Mouse (Mus musculus) c-Kit-positive CD71-negative TER-119-negative erythroid progenitor cells, embryonic 14.5 days (primary cell): Measurements from ENCODE around the gene Fam104a.
A peak's percentile ranks its signal among the peaks of the same experiment; 100 is the strongest.

ENCODE experiments used
- DNase-seq: peaks from one replicate; pipeline ENCODE4 v3.0.0-alpha.2; 2013; ENCODE audit warnings: low read depth

Gene Fam104a

DNA sequence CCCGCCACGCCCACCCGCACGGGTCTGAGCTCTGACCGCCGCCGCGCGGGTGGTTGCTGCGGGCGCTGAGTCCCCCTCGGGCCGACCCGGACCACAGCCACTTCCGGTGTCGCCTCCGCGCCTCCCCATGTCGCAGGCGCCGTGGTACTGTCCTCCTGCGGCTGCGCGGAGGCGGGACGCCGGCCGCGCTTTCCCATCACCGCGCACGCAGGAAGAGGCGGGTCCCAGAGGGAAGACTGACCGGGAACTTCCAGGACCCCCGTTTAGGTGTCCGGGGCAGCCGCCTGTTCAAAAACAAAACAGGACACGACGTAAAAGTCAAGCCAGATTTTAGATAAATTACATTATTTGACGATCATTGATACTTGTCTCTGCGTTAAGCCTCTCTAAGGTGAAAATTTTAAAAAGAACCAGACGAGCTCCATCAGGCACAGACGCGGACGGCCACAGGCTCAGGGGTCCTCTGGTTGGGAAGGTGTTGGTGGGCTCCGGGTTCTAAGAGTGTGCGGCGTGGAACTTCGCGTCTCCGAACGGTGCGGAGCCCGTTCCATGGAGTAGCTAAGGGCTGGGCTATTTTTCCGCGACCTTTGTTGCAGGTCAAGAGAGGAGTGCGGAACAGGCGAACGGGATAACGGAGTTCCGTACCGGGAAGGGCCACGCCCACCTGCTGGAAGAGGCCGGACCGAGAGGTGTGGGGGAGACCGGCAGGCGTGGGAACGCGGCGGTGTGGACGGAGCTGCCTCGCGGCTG, at the start of gene Fam104a, which contains the start of gene D11Wsu47e:
Gene Fam104a, minus strand, starts transcription at position 199 of the 750 bp plus-strand sequence.
Gene D11Wsu47e, plus strand, starts transcription at position 456 of the 750 bp plus-strand sequence.
- peak; percentile 85 for DNase-seq

DNA sequence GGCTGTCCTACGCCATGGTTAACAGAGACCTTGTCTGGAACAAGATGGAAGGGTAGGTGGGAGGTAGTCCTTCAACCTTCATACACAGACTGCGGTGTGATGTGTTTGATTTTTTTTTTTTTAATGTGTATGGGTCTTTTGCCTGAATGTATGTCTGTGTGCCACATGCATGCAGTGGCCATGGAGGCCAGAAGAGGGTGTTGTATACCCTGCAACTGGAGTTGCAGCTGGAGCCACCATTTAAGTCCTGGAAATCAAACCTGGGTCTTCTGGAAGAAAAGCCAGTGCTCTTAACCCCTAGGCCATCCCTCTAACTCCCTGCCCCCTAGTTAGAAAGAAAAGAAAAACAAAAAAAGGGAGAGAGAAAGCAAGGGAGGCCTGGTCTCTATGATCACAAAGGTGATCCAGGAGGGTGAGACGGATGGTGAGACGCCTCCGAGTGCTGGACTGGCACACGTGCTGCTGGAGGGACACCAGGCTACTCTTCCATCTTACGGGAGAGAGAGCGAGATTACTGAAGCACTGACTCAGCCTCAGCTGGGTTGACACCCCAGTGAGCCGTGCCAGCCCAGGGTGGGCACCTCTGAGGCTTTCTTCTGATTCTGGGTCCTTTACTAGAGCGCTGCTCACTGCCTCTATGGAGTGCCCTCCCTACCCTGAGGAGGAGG, 48.1 kb upstream of the Fam104a start:
- no peak for DNase-seq

DNA sequence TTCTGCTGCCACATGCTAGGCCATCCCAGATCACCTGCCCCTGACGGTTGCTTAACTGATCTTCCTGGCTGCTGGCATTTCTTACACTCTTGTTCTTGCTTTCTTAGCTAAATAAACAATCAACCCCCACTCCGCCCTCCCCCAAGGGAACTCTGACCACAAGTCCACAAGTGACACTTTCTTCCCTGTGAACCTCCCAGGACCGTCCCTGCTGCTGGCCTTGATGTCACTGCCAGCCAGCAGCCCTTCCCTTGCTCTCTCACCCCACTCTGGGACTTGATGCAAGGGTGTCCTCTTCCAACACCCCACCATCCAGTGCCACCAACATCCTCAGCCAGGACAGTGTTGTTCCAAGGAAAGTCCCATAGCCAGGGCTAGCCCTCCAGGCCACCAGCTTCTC, 46.9 kb upstream of the Fam104a start:
- no peak for DNase-seq

DNA sequence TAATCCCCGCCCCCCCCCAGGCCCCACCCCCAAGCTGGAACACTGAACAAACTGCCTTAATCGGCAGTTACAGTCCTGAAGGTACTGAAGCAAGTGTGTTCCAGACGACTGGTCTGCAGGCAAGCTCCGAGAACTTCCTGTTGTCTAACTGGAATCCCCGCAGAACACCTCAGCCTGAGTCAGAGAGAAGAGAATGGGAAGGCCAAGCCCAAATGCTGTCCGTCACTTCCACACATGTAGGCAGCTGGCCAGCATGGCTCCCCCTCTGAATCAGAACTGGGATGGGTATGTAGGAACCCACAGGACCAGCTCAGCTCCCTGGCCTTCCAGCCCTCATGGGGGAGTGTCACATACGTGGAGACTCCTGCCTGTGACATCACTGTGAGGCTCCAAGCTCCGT, 46.0 kb upstream of the Fam104a start:
- no peak for DNase-seq

DNA sequence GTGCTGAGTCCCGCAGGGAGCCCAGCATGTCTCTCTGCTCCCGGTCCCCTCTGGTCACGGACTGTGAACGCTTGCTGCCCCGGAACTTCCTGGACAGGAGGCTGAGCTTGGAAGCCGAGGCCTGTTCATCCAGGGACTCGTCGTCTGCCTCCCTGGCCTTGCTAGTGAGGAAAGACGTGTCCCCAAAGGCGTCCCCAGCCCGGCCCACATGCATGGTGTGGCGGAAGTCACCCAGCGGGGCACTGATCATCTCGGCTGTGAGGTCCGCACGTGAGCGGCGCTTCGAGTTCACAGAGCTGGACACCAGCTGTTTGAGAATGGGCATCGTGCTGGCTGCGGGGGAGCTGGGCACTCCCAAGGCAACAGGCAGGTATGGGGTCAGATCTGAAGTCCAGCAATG, 45.3 kb upstream of the Fam104a start:
- DNase-seq, result no peak

DNA sequence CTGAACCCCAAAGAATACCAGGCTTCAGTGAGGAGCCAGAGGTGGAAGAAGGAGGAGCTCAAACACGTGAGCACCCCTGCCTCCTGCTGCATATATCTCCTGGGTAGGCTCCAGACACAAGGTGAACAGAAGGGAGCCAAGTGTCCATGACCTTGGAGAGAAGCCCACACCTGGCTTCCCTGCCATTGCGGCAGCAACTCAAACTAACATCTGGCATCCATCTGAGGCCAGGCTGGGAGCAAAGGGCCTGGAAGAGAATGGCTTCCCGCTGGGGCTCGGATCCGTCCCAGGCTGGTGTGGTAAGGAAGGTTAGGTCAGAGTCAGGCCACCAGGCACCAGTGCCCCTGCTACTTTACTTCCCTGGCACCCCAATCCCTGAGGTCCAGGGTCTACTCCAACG, 44.0 kb upstream of the Fam104a start:
- no peak for DNase-seq

DNA sequence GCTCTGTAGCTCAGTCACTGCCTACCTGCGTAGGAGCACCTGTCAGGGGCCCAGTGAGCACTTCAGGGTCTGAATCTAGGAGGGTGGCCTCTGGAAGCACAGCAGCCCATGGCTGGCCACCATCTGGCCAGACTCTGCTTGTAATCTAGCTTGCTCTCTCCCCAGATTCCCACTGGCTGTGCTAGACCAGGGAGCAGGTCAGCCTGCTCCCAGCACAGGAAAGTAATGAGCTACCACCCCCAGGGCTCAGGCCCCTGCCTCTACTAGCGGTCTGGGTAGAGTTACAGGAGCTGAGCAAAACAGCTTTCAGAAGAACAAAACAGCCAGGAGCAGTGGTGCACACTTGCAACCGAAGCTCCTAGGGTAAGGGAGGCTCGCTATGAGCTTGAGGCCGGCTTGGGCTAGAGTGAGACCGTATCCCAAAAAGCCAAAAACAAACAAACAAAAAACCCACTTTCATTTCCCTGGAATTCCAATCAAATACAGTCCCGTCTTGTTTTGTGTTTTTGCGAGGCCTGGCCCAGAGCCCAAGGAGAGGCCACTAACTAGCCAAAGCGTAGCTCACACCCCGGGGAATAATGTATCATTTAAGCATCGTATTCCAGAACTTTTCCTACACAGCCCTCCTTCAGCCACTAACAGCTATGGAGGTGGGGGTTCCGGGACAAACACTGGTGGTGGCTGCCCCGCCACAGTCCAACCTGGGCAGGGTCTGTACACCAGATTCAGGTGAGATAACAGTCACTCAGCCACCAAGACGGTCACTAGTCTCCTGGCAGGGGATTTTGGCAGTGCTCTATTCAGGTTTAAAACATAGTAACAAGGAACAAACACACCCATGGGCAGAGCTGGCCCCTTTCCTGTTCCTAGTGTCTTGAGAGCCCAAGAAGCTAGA, 43.3 kb upstream of the Fam104a start:
- no peak for DNase-seq

DNA sequence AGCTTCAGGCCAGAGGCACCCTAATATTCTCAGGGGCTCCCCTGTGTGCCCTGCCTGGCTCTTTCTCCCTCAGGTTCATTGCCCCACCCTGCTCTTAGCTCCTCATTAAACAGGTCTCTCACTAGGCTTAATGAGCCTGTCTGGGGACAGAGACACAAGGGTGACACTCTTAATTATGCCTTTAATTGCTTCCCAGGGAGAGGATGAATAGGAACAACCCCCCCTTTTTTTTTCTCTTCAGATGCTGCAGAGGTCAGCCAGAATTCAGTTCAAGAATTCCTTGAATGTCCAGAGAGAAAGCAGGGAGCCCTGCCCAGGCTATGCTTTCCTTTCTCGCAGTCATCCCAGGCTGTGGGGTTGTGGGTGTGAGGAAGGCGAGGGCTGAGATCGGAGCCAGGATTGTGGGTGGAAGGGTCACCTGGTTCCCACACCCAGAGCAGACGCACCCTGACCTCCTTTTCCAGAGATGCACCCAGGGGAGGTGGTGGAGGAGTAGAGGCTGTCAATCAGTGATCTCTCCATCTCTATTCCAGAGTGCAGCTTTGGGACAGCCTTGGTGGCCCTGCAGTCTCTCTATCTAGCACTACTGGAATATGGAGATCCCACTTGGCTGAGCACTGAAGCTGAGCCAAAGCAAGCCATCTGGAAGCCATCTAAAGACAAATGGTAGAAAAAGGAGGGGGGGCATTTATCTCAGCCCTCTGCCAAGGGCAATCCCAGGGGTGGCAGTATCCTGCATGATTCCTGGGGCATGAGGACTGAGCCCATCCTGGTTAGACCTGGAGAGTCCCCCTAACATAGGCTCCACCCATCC, 41.5 kb upstream of the Fam104a start:
- no peak for DNase-seq

DNA sequence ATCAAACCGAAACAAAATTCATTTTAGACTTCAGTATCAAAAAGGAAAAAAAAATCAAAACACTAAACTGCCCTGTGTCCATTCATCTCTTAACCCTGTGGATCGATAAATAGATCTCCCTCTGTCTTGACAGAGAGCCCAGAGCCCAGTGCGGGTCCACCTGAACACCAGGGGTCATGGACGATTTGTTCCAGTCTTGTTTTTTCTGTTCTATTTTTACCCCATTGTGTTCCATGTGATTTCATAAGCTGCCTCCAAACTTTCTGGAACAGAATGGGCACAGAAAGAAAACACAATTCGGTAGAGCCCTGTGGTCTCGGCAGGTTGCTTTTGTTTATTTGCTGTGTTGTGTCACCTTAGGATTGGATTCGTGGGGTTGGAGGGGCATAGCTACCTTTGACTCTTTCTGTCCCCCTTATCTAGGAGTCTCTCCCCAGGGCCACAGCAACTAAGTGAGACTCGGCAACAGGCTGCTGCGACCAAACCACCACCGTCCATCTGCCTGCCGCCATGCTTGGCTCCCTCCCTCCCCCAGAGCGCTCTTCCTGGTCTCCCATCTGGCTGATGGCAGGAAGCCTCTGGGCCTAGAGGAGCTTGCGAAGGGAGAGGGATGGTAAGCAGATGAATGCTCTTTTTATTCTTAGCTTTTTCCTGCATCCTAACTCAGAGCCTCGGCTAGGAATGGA, 38.6 kb upstream of the Fam104a start:
- no peak for DNase-seq

DNA sequence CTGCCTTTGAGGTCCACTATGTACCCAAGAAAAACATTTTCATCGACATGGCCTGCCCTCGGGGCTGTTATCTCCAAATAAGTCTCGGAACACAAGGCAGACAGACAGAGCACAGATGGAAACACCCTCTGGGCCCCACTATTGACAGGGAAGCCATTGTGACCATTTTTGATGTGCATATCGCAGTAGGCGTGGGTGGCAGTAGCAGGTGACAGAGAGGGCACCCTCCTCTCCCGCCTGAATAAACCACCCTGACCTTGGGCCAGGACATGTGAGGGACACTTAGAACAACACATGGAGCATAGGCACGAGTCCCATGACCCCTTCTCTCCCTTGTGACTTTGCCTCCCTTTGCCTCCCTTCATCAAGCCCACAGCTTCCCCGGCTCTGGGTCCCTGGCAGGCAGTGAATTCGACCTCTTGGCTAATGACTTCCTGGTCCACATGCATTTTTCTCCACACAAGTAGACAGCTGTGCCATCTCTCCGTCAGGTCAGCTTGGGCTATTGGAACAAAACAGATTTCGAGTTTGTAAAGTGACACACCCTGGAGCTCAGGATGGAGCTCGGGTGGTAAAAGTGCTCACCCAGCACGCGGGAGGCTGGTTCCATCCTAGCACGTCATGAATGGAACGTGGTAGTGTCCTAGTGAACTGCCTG, 33.9 kb upstream of the Fam104a start:
- DNase-seq, result no peak

DNA sequence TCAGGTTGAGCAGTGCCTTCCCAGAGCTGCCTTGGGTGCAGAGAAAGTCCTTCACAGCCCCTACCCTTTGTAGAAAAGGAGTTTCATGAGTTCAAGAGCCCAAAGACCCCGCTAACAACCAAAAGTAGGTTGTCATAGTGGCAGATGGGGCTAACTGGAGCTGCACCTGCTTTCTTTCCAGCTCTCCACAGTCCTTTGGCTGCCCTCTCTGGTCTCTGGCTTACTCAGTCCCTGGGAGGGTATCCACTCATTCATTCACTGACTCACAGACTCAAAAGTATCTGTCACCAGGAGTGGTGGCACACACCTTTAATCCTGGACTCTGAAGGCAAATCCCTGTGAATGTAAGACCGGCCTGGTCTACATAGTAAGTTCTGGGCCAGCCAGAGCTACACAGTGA, 32.2 kb upstream of the Fam104a start:
- DNase-seq, result no peak

DNA sequence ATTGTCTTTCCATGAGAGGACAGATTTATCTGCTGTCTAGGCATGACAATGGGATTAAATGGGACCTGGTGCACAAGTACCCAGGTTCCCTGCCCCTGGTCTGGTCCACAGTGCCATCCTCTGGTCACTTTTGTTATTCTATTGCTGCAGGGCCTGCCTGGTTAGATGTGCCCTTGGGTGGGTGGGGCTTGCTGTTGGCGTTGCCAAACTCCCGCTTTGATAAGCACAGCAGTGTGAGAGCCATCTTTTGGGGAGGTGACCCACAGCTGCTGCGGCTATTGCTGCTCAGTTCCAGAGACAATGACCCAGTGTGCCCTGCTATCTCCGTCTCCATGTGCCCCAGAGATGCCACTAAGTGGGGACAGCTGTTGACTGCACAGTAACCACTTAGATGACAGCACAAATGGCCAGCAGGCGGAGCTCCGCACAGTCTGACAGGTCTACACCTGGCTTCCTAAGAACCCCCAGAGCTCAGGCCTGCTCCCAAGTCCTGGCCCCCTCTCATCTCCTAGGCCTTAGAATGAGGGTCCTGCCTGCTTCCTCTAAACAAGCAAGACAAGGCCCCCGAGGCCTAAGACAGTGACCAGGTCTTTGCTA, 31.2 kb upstream of the Fam104a start:
- no peak for DNase-seq

DNA sequence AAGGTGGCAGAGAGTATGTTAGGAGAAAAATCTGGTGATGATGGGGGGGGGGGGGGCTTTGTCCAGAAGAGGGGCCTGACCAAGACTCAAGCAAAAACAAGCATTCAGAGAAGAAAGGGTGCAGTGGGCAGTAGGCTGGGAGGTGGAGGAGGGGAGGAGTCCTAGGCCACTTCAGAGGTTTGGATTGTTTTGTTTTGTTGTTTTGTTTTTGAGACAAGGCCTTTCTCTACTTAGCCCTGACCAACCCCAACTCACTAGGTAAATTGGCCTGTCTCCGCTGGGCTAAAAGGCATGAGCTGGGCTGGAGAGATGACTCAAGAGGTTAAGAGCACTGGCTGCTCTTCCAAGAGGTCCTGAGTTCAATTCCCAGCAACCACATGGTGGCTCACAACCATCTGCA, 27.1 kb upstream of the Fam104a start:
- DNase-seq, result no peak

DNA sequence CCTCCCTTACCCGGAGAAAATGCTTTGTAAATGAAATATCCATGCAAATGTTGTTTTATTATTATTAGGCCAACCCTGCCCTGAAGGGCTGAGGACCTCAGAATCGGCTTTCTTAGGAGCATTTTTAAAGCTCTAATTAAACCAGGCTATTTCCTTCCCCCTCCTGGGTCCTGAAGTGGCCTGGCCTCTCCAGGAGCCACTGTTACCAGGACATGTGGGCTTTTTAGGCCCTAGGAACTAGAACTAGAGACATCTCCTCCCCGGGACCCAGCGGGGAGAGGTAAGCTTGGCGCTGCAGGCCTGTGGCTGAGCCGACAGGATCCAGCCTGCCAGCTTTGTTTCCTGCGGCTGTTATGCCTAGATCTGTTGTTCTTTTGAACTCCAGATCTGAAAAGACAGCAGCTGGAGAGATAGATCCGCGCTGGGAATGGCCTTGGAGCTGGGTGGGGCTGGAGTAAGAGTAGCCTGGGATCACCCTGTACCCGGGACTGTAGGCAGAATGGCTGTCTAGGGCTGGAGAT, 26.4 kb upstream of the Fam104a start:
- DNase-seq, result no peak

DNA sequence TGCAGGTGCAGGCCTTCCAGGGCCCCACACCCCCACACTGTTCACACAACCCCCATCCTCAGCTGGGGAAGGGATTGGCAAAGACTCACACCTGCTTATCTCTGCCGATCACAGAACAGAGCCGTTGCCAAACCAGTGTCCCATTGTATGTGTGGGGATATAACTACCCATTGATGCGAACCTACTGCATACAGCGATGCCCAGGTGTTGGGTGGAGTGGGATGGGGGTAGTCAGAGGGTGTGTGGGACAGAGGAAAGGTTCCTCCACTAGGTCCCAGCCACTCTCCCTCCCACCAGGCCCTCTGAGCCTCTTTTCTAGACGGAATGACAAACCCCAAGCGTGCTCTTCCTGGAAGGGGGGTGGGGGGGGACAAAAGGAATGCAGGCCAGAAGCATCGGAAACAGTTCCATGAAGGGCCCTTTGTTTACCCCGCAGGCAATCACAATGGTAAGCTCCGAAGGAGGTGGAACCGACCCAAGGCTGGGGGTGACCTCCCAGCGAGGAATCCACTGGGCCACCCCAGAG, 25.8 kb upstream of the Fam104a start, which contains the start of gene Cpsf4l:
Gene Cpsf4l, minus strand, starts transcription at position 287 of the 526 bp plus-strand sequence.
- DNase-seq, result no peak

DNA sequence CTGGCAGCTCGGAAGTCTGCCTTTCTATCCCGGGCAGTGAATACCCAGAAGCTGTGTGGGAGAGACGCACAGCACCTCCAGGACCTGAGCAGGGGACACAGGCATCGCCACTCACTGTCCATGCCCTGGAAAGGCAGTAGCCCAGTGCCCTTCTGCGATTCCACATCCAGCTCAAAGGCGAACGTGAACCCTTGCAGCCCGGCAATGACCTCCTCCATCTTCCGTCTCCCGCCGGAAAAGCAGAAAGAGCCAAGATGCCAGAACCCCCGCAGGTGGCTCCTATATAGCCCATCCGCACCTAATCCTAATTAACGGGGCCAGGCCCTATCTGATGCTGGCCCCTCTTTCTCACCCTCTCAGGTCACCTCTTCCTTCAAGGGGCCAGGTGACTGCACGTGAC, 25.3 kb upstream of the Fam104a start:
- no peak for DNase-seq

DNA sequence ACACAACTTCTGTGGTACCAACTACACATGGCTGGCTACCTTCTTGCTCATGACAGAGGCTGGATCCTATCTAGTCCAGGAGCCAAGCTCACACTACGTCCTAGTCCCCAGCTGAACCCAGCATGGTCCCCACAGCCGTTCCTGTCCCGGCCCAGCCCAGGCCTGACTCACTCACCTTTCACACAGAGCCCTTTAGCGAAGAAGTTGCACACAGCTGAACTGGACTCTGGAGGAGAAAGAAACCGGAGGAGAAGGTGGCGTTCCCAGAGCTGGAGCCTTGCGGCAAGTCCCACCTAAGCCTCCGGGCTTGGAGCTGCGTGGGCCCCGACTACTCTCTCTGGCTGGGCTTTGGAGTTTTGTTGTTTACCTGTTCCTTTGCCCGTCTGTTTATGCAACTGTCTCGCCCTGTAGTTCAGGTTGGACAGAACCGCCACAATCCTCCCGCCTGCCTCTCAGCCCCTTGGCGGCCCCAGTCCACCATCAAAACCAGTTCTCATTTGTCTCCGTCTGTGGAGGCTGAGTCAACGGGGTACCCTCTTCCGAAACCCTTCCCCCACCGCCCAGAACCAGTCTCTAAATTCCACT, 24.8 kb upstream of the Fam104a start:
- no peak for DNase-seq

DNA sequence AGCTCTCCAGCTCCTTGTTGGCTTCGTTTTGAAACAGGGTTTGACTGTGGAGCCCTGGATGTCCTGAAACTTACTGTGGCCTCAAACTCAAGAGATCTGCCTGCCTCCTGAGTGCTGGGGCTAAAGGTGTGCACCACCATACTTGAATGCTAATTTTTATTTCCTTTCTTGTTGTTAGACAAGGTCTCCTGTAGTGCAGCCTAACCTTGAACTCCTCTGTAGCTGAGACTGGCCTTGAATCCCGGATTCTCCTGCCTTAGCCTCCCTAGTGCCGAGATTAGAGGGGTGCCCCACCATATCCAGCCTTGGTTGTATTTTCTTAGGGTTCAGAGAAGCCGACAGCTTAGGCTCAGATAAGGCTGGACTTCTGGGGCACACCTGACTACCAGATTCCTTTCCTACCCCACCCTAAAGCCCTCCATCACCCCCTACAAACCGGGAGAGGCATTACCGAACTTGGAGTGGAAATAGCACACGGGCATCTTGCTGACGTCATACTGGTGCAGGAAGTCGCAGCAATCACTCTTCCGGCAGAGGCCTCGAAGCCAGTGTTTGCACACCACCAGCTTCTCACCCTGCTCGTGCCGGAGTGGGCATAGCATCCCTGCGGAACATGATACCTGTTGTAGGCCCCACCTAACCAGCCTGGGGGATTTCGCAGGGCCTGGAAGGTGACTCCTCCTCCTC, 22.2 kb upstream of the Fam104a start:
- no peak for DNase-seq

DNA sequence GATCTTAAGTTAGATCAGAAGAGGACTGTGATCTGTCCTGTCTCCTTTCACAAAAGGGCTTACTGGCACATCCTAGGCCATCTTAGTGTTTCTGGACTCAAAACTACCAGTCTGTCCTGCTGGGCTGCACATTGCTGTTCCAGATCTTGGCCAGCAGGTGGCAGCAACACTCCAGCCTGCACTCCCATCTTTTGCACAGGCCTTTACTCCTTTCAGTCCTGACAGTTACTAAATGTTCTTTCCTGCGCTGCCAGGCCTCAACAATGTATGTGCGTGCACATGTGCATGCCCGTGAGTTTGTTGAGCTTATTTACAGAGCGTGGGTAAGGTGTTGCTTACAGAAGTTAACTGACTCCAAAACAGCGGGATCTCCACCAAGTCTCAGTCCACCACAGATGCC, 19.8 kb upstream of the Fam104a start:
- no peak for DNase-seq
